Mouse (Mus musculus): ENCODE data around the gene Apobec2. TPM values are rescaled to one million over a fixed set of nuclear protein-coding genes. Genes with fewer than 3 reads are reported as not detected.
A peak's percentile ranks its signal among the peaks of the same experiment; 100 is the strongest.

The Apobec2 gene
- total RNA-seq, 2 experiments from 2014 or later, result 515 to 520 TPM

DNA sequence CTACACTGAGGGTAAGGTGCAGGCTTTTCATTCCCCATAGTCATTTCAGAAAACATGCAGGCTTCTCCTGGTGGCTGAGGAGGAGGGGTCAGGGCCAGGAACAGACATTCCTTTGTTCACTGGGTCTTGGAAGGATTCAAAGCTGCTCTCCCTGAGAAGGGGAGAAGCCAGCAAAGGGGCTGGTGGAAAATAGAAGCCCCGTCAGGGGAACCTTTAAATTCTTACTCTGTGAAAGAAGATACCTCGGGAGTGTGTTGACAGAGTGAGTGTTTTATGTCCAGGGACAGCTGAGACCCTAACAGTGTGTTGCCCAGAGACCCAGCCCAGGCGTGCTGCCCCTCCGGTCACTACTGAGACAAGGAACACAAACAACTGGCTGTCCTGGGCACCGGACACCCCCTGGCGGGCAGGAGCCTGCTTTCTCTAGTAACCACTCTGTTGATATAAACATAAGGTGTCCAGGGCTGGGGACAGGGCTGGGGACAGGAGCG lies 4.7 kb upstream of the Apobec2 start:
- DNase-seq, result peak; percentile 54

DNA sequence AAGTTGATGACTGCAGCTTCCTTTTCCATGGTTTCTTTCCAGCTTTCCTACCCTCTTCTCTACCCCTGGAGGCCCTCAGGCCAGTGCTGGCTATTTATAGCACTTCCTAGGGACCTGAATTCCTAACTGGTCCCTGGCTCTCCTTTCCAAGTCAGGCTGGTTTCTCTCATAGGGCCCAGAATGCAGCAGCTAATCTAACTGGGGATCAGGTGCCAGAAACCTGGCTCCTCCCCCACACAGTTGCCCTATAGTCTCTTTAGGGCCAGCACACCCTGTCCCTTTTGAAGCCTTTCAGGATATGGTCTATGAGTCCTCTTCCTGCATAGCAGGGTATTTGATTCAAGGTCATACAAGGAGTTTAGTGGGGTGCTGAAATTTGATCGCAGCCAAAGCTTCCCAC lies 3.8 kb upstream of the Apobec2 start:
- DNase-seq, result peak; percentile 33

DNA sequence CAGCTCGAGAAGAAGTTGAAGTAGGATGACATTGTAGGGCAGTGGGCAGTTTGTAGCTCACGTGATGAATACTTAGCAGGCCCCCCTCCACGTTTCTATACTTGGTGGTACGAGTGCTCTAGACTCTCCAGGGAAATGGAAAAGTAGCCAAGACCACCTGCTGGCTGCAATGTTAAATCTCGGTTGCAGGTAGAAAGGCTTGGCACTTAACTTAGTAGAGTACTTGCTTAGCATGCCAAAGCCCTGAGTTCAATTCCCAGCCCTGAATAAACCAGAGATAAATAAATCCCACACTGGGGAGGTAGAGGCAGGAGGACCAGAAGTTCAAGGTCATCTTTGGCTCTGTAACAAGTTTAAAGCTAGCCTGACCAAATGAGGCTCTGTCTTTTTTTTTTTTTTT lies 1.7 kb upstream of the Apobec2 start:
- no peak for DNase-seq

DNA sequence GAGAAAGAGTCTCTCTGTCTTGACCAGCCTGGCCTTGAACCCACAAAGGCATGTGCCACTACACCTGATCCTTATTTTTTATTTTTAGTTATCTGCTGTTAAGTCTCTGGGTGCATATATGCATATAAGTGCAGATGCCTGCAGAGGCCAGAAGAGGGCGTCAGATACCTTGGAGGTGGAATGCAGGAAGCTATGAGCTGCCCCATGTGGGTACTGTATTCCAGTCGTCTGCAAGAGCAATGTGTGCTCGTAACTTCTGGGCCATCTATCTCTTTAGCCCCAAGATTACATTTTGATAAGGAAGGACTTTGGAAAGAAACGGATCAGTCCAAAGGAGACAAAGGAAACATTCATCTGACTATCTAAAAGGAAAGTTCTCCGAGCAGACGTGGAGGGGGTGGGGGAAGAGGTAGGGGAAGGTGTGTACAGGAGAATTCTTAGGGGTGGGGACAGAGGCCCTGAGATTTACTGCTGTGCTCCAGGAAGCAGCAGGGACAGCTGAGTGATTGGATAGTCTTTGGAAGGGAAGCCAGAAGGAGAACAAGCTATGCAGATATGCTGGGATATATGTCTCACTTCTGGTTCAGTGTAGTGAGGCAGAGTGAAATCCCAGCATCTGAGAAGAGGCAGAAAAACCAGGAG lies 1.1 kb upstream of the Apobec2 start:
- no peak for DNase-seq

DNA sequence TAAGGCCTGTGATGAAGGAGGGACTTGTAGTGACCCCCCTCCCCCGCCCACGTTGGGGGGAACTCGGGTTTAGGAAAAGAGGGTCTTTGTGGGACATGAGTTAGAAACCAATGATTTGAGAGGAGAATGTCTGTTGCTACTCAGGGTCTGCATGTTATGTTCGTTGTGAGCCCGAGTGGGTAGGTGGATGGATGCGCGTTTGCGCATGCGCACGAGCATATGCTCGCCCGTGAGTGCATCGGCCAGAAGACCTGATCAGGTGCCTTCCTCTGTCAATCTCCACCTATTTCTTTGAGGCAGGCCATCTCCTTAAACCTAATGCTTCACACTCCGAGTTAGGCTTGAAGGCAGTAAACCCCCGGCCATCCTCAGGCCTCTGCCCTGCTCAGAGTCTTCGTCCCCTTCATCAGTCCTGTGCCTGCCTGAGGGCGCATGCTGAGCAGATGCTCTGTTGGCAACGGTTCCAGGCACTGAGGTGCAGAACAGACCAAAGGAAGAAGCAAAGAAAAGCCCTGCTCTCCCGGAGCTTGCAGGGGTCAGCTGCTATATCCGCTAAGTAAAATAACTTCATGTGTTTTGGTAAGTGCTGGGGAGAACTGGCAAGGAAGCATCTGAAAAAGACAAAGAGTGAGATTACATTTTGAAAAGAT lies 401 bp upstream of the Apobec2 start:
- no peak for DNase-seq

DNA sequence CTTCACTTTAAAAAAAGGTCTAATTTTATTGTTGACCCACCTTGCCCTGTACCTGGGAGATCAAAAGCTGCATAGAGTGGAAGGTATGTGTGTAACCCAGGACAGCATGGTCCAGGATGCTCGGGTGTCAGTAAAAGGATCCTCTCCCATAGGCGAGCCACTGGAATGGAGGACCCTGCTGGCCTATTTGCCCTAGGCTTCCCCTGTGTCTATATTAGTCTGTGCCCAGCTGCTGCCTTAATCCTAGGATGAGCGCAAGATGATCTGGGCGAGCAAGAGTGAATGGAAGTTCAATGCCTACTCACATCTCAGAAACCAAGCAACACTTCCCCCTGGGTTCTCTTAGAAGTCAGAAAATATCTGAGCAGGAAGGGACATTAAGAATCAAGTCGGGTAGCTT lies 1.7 kb downstream of the Apobec2 start:
- DNase-seq, result no peak

DNA sequence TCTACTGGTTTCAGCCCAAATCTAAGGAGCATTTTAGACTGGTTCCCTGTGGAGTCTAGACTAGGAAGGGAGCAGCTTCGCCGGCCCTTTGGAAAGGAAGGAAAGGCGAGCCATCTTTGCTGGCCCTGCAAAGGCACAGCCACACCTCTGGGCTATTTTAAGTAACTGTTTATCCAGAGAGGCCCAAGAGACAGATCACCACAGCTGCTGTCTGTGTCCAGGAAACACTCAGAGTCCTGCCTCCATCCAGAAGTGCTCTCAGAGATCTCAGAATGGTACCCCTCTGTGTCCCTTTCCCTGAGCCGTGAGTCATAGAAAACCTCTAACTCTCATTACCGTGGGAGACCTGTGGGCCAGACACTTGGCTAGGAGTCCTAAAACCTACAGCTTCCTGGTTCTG lies 2.3 kb downstream of the Apobec2 start:
- no peak for DNase-seq

DNA sequence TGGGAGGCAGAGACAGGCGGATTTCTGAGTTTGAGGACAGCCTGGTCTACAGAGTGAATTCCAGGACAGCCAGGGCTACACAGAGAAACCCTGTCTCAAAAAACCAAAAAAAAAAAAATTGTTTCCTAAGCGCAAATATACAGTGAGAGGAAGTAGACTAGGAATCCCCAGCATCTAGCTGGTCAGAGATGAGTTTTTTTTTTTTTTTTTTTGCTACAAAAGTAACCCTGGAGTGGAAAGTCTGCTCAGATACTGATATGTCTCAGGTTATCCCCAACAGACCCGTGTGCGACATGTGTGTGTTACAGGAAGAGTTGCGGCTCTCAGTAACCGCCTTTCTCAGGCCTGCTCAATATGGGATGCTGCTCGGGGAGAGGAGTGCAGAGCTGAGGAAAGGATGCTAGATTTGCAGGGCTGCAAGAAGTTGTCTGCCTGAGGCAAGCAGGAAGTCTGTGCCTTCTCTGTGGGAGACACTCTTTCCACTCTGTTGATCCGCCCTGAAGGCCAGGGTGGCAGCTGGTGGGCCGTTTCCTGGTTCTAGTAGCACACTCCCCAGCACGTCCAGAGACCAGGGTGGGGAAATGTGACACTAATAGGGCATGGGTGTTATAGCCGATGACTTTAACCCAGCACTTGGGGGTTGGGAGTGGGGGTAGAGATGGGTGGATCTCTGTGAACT lies 4.7 kb downstream of the Apobec2 start:
- no peak for DNase-seq

DNA sequence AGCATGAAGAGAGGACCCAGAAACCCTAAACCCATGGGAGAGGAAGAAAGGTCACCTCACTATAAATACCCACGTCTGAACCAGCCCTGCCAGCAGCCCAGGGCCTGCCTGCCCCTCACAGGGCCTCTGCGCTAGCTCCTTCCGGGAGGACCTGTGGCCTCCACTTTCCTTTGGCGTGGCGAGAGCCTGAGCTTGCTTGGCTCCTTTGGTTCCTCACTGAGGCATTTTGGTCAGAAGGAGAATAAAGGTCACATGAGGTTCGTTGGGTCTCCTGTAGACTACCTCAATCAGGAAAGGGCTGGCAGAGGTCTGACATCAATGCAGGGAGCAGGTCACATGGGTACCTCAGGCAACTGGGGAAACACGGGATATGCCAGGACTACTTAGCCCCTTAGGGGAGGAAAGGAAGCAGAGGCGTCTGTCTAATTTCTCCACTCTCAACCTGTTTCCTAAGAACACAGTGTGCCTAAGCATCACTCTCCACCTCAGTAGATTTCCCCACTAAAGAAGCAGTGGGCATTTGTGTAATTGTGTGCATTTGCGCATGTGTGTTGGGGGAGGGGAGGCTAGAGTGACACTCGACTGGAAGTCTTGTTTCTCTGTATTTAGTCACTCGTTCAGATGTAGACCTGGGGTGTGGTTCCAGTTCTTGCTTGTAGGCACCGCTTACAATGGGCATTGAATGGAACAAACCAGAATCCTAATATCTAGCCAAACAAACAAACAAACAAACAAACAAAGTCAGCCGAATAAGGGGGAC lies 5.6 kb downstream of the Apobec2 start:
- peak; percentile 34 for DNase-seq

DNA sequence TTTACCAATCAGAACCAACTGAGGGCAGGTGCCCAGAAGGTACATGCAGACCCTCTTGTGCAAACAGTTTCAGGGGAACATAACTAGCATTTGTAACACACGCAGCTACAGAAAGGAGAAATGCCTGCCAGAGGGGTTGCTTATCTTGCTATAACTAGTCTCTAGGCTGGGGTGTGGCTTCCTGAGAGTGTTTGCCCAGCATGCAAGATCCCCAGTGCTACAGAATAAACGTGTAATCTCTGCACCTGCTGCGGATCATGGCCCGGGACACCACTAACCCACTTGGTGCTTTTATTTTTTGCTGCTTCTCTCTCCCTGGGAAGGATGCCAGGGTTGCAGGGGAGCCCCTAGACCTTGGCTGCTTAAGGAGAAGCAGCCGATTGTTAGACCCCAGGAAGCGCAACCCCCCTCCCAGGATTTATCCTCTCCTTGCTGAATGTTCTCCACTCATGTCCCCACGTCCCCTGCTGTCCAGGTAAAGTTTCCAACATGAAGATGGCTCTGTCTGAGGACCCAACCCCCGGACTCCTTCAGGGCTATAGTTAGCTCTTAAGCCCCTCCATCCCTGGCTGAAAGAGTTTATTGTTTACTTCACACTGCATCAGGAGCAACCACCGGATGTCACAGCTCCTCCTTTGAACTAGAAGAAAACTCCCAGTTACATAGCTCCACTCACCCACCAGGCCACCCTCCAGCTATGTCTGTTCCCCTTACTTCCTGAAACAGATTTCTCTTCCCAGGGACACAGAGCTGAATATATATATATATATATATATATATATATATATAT lies 6.7 kb downstream of the Apobec2 start:
- no peak for DNase-seq

DNA sequence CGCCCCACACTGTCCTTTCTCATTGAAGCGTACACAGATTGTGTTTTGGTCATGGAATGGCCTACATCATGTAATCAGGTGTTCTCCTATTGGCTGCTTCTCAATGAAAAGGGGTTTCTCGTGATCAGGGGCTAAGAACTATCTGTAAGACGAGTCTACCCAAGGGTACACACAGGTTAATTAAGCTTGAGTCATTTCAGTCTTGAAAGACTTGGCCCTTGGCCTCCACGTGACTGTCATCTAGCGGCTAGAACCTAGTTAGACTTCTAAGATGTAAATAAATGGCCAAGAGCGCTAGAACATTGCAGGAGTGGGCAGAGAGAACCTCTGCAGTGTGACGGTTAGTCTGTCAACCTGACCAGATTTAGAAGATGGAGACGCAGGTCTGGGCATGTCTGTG lies 8.5 kb downstream of the Apobec2 start:
- DNase-seq, result no peak

DNA sequence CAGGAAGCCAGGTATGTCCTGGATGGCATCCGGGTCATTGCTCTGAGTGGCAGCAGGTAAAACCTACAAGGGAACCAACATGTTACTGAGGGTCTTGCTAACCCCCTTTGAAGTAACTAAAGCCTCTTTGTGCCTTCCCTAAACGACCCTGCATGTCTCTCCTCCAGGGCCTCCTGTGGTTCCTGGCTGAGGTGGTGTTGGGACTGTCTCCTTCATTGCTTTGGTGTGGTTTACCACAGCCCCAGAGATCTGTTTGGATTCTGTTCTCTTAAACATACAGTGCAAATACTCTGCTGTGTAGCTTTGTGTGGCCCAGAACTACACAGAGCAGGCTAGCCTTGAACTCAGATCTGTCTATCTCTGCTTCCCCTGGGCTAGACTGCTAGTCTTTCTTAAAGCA lies 13.2 kb downstream of the Apobec2 start:
- no peak for DNase-seq

DNA sequence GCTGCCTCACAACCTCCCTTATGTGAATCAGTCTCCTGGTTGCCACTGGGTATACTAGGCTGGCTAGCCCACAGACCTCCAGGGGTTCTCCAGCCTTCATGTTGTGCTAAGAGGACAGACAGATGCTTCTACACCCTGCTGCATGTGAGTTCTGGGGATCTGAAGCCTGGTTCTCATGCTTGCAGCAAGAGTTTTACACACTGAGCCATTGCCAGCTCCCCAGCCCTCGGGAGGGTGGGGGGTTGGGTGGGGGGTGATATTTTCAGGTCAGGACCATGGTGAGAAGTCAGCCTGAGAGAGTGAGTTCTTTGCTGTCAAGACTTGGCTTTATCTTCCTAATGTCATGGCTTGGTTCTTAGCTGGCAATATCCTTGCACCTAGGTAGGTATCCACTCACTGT lies 13.9 kb downstream of the Apobec2 start:
- no peak for DNase-seq

DNA sequence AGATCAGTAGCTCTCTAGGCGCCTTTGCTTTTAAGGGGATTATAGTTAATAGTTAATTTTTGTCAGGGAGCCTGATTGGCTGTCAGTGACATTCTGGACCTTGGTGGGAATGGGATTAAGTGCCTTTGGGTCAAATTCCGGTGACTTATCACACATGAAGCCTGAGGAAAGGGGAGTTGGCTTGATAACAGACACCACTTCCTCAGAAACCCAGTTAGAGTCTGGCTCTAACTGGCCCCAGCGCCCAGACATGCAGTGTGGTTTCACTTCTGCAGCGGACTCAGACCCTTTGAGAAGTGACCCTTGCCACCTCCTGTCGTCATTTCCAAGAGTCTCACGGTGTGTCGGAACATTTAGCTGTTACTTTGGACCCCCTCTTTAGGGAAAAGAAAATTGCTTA lies 14.6 kb downstream of the Apobec2 start:
- no peak for DNase-seq

DNA sequence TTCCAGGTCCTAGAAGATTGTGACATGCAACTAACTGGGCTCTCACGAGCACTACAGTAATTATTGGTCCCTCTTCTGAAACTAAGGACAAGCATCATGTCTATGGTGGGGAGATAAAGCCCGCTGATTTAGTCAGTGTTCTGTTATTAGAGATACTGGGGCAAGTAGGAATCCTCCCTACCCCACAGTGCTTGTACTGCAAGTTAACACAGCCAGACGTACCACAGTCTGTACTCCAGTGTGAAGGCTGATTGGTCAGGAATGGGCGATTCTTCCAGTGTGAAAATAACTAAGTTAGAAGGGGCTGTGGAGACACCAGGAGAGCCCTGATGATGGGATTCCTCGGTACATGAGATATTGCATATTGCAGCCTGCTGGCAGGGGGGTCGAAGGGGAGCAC lies 15.2 kb downstream of the Apobec2 start:
- DNase-seq, result no peak

DNA sequence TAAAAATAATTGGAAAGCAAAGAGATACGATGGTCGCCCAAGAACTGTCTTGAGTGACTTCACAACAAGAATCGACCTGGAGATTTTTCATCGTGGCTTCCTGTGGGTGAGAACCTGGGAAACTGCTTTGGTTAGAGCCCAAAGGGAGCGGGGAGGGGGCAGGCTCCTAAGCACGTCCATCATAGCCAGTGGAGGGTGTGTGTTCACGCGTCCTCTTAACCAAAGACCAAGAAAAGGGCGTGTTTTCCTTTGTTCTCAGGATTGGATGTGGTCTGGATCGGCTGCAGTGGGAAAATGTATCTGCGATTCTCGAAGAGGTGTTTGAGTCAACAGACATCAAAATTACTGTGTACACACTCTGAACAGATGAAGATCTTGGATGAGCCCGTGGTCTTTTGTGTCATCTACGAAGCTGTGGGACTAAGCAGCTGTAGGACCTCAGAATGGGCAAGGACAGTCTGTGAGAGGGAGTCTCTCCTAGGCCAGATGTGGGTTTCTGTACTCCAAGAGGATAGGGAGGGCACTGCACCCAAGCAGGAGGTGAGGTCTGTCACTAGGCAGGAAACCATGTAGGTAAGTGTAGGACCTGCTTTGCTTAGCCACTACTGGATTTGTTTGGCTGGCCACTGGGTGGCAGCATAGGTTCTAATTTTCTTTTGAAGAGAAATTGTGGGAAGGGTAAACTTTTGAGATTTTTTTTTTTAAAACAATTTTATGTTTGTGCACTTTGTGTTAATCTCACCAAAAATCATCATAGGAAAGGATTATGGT lies 16.1 kb downstream of the Apobec2 start:
- peak; percentile 62 for DNase-seq

DNA sequence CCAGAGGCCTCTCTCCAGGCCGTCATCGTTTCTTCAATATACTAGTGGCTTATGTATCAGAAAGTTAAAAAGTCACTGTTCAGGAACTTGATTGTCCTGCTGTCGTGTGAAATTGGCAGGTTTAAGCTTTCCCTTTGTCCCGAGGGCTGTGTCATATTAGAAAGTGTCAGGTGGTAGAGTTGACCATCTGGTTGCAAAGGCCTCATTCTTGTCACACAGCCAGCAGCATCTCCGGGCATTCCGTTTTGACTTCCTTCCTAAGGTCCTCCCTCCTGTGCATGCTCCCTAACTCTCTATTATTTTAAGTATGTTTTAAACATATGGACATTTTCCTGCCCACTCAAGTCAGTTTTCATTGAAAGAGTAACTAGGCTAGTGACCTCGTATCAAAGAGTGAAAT lies 16.7 kb downstream of the Apobec2 start:
- DNase-seq, result no peak

DNA sequence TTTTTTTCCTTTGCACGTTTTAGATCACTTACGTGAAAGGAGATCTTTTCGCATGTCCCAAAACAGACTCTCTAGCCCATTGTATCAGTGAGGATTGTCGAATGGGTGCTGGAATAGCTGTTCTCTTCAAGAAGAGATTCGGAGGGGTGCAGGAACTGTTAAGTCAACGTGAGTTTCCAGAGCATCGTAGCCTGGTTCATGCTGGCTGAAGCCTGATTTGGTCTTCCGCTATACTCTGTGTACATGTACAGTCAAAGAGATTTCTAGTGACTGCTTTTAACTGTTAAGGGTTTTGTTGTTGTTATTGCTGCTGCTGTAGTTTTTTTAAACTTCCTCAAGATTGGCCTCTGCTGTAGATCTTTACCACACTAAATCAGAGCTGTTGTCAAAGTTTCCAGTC lies 21.5 kb downstream of the Apobec2 start:
- no peak for DNase-seq

DNA sequence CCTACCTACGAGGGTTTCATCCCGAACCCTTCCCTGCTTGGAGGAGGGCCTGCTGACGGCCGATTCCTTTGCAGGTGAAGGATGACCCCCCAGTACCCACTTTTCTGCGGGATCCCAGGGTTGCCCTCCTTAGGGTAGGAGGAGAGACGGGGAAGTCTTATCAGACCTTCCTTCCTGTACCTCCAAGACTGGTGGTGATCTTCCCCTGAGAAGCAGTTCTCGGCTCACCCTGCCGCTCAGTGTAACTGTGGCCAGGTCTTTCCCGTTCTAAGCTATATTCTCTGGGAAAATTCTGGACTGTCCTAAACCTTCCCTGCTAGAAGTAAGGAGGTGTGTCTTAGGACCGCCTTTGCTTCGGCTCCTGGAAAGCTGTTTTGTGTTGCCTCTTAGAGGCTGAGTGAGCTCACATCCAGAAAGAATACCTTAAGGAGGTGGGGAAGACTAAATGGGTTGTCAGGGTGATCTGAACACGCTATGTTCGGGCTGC lies 22.4 kb downstream of the Apobec2 start:
- no peak for DNase-seq

DNA sequence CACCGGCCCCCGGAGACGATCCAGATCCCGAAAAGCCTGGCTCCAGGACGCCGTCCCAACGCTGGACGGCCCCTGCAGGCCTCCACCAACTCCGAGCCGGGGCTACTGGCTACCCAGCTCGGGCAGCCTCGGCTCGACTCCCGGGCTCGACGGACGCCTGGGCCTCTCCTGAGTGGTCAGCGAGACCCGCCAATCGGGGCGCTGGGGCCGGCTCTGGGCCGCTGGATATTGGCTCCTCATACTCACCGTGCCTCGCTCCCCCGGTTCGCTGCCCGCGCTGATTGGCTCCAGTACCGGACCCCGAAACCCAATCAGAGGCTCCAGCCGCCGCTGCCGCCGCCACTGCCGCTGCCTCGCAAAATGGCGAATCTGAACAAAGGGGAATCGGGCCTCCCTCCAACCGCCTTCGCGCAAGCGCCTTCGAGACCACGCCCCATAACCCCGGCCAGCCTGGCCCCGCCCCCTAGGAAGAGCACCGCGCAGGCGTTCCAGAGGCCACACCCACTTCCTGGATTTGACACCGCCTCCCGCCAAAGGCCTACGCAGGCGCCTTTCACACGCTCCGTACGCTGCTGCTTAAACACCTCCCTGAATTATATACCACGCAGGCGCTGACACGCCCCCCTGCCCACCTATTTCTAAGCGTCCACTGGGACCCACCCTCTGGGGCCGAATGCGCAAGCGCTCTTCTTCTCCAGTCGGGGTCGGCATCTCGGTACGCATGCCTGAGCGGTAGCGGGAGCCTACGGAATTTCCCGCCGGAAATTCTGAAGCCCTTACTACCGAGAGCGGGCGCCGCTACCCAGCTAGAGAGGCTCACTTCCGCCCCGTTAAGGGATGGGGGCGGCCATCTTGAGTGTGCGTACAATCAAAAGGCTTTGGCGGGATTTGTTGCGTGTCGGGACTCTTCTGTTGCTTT lies 23.1 kb downstream of the Apobec2 start, which contains the start of the genes Nfya and Oard1:
Gene Nfya, minus strand, starts transcription at position 527 of the 919 bp plus-strand sequence.
Gene Oard1, plus strand, starts transcription at position 635 of the 919 bp plus-strand sequence.
- peak; percentile 100 for DNase-seq
